In the genomic region with DNA sequence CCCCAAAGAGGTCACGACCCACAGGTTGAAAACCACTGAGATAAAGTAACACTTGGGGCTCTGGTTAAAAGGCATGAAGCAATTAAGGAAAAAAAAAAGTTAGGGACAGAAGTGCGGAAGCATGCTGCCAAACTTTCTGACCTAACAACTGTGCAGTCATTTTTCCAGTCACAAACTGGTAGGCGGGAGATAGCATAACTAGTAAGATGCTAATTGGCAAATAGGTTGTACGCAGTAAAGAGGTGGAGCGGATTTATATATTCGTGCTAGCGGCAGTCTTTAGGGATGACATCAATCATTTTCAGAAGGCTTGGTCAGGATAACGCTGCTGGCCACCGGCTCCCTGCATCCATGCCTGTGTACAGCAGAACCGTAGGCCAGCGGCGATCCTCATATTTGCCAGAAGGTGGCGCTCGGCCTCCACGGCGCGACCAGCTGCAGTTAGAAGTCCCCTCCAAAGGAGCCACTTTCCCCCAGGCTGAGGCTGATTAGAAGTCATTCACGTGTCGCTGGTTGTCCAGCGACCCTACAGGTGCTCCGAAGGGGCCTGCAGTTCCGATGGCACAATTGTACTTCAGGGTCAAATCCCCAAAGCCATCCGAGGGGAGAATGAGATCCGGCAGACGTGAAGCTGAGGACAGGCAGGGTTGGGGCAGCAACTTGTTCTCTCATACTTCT, we compare ENCODE assay signal across 9 mouse cellular contexts. TPM values are rescaled to one million over a fixed set of nuclear protein-coding genes. Genes with fewer than 3 reads are reported as not detected.
A peak's percentile ranks its signal among the peaks of the same experiment; 100 is the strongest.
DNase-seq lines count a peak whose midpoint lies in the region; ATAC-seq and TF ChIP-seq lines count a peak whose summit lies in the region.
"Had no signal": no experiment of that assay in that cellular context is flagged by ENCODE, and none has a peak within 500 bp of the region (broad histone marks: within the 10 kb centered on the region; RNA-seq: fewer than 3 reads in every experiment).

No protein-coding gene starts in this region.

- no peaks in the 10 kb centered on the region for H3K9me3 ChIP-seq in hindbrain, embryonic 10.5 days
- no peaks in the 10 kb centered on the region for H3K9me3 ChIP-seq in lung, postnatal 0 days (ENCODE audit: low read length)

- H3K4me1 ChIP-seq in hindbrain, embryonic 10.5 days (replicated peaks), result peaks cover 30% of the 10 kb centered on the region
- peaks cover 19% of the 10 kb centered on the region; the same call in 1 of the 2 replicates for H3K4me1 ChIP-seq in lung, postnatal 0 days (ENCODE audit: insufficient read depth, low read depth, low read length)

- peak overlapping the region; percentile 92 for H3K4me2 ChIP-seq in lung, postnatal 0 days (replicated peaks; ENCODE audit: low read depth, low read length)

- peak overlapping the region; percentile 85 for H3K4me3 ChIP-seq in hindbrain, embryonic 10.5 days
- peak overlapping the region; percentile 28; the same call in 1 of the 2 replicates for H3K4me3 ChIP-seq in lung, postnatal 0 days (ENCODE audit: low read depth, low read length)

- TF ChIP-seq CTCF in lung, postnatal 0 days (IDR thresholded peaks at IDR 0.05), result peak; percentile 100

- peaks cover 10% of the 10 kb centered on the region for H3K27me3 ChIP-seq in hindbrain, embryonic 10.5 days (ENCODE audit: insufficient read depth, poor library complexity, severe bottlenecking)
- H3K27me3 ChIP-seq in lung, postnatal 0 days (replicated peaks; ENCODE audit: insufficient read depth, low read length), result no peaks in the 10 kb centered on the region

- peak overlapping the region; percentile 79 for H3K27ac ChIP-seq in hindbrain, embryonic 10.5 days
- H3K27ac ChIP-seq in lung, postnatal 0 days (ENCODE audit: low read length), result 0 out of 2 replicates have a peak overlapping the region, but pooled peaks have one; percentile 35
- H3K27ac ChIP-seq: macrophage had no signal

- WGBS in hindbrain, embryonic 10.5 days, result 7% methylated on average over 25 of the region's 25 CpGs
- WGBS in lung, postnatal 0 days, result 7% methylated on average over 25 of the region's 25 CpGs

- no peak overlapping the region for H3K9ac ChIP-seq in lung, postnatal 0 days (replicated peaks; ENCODE audit: low read depth)

- peak; percentile 34 for ATAC-seq in frontal cortex, adult (ENCODE audit: low TSS enrichment)
- ATAC-seq in lung, postnatal 0 days, result peak; percentile 43

- H3K36me3 ChIP-seq in hindbrain, embryonic 10.5 days, result peaks cover 5% of the 10 kb centered on the region; the same call in 1 of the 2 replicates
- H3K36me3 ChIP-seq in lung, postnatal 0 days (ENCODE audit: insufficient read depth, low read length), result no peaks in the 10 kb centered on the region

- DNase-seq in ES-CJ7 (ENCODE audit: low read depth, low spot score), result peak; percentile 80
- DNase-seq in cerebellum, adult 18-20 months, result peak; percentile 81 to 92
- peak; percentile 92 for DNase-seq in hindbrain, embryonic 10.5 days (ENCODE audit: low spot score)
- DNase-seq in layer of hippocampus, adult 9-11 months, result peak; percentile 82
- DNase-seq in lung, postnatal 0 days (ENCODE audit: low spot score), result peak; percentile 91
- DNase-seq in ovary, postnatal 14 days (ENCODE audit: low spot score), result peak; percentile 90
- peak; percentile 87 for DNase-seq in thymus, postnatal 25 days

- TF ChIP-seq EP300 in lung, postnatal 0 days (IDR thresholded peaks at IDR 0.05), result no peak

RNA-seq across cellular contexts. Expression of a gene that starts 4.8 kb away (rescaled TPM):
- polyA plus RNA-seq in hindbrain, embryonic 10.5 days (2016; fragmentation: Nextera tagmentation; extraction: Ambion mirVana), result 360 and 369 TPM in 2 replicates
- 444 and 475 TPM in 2 replicates for polyA plus RNA-seq in lung, postnatal 0 days (2015; fragmentation: Nextera tagmentation; extraction: Ambion mirVana)

Comparison
In these comparisons a context has a peak if more than half of its experiments do, and no peak if none do; other contexts are left out.
1. Peak in every context shown above with its lines: DNase-seq, ATAC-seq, H3K4me3 ChIP-seq and H3K27ac ChIP-seq.